Mouse (Mus musculus) cerebellum, adult 18-20 months (tissue): ENCODE results near the gene Efcab6.

ENCODE experiments used
- DNase-seq, 2 experiments: peaks; one replicate each; pipeline ENCODE4 v3.0.0; 2021

Efcab6 gene

DNA sequence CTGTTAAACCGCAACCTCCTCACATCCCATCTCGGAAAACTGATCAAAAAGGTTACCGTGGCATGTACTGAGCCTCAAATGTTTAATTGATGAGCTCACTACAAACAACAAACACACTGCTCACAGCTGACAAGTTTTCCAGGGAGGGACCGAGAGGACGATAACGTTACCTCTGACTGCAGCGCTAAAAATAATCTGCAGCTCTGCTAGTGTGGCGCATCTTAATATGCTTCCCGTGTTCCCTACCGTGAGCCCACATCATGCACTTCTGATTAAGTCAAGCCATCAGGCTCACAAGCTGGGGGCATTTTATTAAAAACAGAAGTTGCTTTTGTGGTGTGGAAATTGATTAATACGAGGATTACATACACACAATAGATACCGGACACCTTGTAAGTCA, 97.4 kb downstream of the Efcab6 start:
- no peak for DNase-seq

DNA sequence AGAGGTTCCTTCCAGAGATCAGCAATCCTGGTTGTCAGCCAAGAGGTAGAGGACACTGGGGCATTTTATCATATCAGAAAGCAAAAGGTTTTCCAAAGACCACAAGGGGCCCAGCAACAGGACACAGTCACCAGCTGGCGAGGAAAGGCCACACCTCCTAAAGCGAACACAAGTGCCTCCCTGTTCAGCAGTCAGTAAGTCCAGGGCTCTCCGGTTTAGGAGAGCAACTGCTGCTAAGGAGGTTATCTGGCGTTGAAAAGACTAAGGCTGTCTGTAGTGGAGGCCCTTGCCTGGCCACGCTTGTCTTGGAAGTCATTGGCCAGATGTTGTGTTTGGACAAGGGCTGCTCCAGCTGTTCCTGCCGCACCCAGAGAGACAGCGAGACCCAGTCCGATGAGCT, 100.1 kb downstream of the Efcab6 start:
- no peak for DNase-seq

DNA sequence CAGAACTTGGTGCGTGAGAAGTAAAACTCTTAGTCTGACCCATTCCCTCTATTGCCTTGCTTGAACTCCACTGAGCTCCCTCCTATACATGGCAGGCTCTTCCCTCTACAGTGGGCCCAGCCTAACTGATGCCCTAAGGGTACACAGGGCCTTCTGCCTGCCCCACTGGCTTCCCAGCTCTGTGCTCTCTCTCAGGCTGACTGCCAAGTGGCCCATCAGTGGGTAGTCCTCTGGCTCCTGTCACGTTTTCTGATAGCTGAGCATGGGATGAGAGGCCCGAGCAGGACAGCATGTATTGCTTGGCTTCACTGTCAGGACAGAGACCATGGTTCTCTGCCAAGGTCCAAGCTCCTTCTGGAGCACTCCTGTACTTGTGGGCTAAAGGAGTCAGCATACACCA, 106.8 kb downstream of the Efcab6 start:
- no peak for DNase-seq

DNA sequence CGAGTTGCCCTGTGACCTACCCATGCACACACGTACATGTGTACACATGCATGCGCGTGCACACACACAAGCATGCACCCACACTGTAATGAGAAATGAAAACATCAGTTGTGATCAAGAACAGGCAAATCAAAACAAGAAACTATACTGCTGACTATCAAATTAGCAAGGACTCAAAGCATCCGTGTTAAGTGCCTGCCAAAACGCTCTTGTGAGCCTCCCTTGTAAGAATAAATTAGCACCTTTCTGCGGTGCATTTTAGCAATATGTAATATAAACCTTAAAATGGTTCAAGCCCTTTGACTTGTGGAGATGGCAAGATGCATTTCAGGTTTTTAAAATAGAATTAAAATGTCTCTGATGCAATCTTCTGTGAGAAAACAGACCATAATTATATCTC, 108.2 kb downstream of the Efcab6 start:
- DNase-seq = no peak

DNA sequence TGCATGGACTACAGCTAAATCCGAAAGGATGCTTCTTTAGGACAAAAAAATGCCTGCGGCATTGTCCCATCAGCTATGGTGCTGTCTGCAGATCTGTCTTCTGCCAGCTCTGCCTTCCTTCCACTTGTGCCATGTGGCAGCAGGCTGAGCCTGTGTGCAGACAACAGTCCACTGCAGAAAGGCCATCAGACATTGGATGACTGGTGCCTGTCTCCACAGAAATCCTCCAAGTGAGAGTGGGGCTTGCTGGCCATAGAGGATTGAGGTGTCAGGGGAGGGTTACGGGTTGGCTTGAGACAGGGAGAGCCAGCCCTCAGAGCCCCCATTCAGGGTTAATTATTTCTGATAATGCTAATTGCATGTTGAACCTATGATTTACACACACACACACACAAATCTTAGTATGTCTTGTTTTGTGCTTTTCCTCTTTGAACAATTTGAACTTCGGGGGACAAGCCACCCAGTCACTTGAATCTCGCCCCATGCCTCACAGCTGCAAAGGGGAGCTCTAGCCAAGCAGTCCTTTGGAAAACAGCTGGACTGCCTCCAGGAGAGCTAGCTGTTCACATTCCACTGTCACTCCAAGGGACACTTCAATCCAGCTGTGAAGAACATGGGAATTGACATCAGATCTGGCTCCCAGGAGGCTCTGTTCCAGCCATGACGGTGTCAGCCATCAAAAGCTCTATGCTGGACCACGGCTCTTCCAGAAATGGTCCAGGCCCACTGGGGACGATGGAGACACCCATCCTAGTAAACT, 109.1 kb downstream of the Efcab6 start:
- DNase-seq = no peak

DNA sequence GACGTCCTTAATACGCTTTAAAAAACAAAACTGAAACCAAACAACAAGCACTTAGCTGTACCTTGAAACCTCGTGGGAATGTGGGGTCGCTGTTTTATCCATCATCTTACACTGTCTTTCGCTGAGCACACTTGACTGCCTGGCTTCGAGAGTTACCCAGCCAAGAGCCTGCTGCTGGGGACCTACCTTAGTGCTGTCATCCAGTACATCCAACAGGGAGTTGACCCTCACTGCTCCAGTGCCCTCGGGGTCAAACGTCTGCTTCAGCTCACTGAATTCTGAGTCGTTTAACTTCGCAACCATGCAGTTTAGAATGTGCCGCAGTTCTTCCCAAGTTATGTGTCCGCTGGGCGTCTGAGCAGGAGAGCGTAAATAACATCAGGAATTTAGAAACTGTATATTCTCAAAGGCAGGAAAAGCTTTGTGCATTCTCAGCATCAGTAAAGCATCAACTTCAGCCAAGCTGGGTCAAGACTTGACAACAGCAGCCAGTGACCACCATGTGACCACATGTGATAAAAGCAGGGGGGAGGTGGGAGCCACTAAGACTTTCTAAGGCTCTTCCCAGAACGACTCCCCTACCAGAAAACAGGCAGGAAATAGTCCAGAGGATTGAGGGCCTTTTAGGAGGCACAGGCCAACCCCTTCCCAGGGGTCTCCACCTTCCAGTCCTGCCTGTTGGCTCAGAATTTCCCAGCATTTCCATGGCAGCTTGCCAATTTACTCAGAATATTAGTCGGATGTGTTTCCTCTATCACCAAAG, 115.3 kb downstream of the Efcab6 start:
- no peak for DNase-seq

DNA sequence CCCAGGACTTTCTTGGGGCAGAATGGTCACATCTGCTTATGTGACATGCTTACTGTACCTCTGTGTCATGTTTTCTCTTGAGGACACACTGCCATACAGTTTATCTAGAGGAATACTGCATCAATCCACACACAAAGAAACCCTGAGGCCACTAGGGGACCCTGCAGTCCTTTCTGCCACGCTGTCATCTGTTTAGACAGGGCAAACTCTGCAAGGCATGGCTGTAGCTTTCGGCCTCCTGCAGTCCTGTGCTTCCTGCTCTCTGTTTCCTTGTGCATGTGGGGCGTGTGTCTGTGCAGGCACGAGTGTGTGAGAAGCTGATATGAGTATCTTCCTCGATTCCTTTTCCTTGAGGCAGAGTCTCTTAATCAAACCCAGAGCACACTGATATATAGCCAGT, 125.5 kb downstream of the Efcab6 start:
- no peak for DNase-seq

DNA sequence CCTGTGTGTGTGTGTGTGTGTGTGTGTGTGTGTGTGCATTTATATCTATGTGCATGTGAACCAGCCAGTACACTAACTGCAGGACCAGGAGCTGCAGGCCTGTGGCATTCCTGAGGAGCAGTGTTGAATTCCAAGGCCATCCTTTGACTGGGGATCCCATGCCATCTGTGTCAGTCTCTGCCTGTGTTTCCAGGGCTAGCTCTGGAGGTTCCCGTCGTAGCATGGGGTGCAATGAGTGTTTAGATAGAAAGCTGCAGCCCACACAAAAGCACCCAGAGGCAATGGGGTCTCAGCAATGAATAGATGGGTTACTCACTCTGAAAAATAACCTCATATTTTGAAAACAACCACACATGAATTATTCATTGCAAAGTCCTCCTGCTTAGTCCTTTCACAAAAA, 126.7 kb downstream of the Efcab6 start:
- DNase-seq = no peak

DNA sequence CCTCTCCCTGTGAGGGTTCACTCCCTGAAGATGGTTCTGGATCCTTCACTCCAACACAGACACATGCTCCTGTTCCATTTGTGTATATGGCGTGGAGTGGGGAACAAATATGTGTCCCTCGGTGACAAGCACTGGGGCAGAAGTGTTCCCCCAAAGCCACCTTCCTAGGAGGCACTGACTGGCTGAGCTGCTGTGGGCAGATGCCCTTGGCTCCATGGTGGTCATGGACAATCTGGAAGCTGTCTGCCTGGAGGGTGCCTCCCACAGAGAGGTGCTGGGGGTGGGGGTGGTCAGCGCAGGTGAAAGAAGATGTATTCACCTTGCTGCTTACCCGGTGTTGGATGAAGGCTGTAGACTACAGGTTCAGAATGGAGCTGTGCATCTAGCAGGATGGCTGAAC, 128.7 kb downstream of the Efcab6 start:
- DNase-seq = no peak

DNA sequence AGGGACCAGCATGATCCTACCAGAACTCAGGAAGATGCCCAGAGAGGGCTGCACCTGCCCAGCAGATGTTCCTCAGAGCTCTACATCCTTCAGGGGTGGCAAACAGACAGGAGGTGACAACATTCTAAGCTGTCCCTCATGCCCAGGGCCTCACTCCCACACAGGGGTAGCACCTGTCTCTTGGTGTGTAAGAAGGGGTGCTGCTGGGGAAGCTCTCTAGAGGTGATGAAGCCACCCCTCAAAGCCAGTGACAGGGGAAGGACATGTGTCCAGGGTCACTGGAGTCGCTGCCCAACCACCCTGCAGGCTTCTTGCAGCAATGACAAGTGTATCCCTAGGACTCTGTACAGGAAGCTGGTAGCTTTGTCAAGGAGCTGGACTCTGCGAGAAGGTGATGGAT, 130.4 kb downstream of the Efcab6 start:
- no peak for DNase-seq

DNA sequence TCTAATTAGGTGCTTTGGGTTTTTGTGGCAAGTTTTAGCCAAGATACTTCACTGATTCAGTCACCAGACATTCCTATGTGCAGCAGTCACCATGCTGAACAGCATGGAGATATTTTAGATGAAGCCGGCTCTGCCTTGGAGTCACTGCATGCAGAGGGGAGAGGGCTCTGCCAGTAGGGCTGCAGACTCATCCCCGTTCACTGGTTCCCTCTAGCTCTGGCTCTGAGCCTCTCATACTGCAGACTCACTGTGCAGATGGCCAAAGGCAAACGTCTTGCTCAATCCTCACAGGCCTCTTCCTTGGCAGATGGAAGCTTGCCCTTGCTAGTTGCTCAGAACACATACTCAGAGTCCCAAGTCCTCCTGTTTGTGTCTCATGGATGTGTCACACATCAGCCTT, 139.8 kb downstream of the Efcab6 start:
- DNase-seq = no peak

DNA sequence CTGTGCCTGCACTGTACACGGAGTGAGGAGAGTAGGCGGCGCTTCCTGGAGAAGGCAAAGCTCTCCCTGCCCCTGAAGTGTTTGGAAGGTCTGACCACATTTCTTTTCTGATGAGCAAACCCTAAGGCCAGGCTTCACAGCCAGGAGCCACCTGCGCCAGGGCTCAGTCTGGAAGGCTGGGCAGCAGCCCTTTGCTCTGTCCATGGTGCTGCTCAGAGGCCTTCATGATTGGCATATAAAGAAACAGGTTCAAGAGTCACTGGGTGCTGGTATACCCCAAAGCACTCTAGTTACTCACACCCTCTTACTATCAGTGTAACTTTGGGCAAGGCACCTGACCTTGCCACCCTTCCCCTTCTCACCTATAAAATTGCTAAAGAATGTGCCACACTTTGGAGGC, 140.5 kb downstream of the Efcab6 start:
- no peak for DNase-seq

DNA sequence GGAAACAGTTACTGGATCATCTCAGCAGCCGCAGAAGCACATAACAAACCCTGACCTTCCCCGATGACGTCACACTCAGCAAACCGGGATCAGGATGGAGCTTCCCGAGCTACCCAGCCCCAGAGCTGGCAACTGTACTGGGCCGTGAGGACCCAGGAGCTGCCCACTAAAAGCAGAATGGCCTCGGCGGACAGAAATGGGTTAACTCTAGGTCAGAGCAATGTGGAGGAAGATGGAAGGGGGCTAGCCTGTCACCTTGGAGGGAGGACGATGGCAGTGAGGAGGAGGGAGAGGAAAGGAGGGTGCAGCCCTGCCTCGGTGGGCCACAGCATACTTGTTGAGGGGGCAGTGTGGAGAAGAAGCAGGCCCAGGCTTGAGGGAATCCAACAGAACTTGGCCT, 149.8 kb downstream of the Efcab6 start:
- no peak for DNase-seq

DNA sequence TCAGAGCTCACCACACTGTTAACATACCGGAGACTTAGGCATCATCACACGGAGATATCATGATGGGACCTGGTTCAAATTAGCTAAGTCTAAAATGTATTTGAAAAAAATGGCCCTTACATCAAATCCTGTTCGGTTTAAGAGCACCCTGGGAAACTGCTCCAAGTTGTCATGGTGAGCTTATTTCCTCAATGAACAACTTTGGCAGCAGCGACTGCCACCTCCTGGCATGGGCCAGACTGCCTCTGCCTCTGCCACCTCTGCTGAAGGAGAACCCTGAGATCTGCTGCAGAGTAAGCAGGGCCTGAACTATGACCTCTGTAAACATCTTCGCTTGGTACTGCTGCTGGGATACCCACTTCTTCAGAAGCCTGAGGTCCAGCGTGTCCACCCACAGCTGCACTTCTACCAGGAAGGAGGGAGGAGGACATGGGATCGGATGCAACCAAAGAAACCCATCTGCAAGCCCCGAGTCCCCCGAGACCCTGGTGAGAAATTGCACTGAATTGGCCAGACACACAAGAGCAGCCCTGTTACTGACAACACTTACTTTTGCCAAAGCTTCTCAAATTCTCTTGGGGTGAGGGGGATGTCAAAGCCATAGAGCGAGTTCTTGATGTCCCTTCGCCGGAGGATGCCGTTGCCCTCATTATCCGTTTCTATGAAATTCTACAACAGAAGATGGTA, 152.0 kb downstream of the Efcab6 start:
- DNase-seq = no peak

DNA sequence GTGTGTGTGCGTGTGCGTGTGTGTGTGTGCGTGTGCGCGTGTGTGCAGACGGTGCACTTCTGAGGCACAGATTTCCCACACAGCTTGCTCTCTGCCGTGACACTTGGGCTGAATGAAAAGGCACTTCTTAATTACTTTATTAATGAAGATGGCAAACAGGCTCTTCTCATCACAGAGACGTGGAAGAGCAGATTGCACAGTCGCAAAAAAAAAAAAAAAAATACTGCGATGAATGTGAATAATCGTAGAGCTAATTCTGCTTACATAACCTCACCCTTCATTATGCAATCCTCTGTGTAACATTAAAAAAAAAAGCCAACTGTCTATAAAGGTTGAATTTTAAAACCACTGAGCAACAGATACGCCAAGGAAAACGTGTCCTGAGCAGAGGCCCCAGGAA, 158.7 kb downstream of the Efcab6 start:
- no peak for DNase-seq

DNA sequence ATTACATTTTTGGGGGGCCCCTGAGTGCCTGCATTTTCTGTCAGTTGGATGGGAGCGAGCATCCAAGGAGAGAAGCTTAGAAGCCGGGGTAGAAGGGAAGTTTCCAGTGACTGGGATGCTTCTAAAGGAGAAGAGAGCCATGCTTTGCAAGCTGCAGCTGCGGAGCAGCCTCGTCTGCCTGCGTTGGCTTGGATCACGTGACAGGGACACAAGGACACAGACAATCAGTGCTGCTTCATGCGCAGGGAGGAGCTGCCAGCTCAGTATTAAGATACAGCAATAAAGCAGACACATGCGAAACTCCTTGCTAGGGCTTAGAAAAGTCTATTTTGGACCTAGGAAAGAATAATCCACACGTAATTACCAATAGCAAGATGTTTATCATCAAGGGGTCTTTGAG, 167.9 kb downstream of the Efcab6 start:
- no peak for DNase-seq

DNA sequence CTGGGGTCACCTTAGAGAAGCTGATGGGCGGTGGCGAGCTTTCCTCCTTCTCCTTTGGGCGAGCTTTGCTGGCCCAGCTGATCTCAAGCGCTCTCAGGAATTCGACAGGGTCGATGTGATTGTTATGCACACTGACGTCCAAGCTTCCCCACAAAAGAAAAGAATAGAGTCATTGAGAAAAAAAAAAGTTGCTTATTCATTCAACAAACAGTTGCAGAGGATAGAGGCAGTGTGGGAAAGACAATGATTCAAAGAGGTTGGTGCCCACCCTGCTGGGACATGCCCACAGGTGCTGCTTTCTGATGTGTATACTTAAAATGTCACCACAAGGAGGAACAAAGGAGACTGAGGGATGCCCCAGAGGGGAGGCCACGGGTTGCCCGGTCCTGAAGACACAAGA, 169.2 kb downstream of the Efcab6 start:
- no peak for DNase-seq

DNA sequence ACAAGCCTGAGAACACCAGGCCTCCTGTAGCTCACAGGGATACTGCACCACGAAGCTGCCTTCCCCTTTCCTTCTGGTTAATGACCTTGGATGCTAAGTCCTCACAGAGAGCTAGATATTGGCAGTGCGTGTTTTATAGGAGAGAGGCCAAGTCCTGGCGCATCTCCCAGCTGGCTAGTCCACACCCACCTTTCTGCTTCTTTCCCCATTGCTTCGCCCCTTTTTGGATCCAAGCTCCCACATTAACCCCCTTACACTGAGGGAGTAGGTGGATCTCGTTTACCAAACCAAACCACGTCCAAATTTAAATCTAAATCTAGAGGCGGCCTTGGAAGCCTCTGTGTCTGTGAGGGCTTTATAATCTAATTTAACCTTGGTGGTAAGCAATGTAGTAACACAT, 170.9 kb downstream of the Efcab6 start:
- DNase-seq = no peak

DNA sequence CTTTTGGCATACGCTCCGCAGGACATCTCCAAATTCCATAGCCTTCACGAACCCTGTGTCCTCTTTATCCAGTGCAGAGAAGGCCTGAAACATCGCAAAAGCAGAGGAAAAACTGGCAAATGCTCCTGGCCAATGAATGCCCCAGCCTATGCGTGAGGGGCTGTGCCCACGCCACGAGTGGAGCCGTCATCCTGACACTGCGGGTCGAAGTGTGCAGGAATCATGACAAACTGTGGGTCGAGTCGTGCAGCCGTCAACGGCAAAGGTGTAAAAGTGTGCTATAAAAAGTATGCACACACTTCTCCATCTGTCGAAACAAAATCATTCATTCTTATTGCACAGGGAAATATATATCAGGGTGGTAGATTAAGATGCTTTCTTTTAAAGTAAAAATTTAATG, 172.3 kb downstream of the Efcab6 start:
- DNase-seq = no peak

DNA sequence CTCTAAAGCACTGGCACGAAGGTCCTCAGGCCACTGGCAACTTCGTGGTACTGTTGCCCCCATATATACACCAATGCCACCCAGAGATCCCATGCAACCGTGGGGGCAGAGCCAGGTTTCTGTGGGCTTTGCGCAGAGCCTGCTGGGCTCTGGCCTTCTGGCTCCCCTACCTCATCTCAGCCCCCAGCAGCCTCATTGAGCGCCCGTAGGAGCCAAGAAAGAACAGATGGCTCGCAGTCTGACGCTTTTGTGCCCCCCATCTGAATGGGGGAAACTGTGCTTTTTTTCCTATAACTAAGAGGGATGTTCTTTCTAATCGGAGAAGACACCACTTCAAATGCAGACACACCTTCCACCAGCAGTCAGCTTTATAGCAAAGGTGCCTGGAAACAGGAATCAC, 180.9 kb downstream of the Efcab6 start:
- no peak for DNase-seq

DNA sequence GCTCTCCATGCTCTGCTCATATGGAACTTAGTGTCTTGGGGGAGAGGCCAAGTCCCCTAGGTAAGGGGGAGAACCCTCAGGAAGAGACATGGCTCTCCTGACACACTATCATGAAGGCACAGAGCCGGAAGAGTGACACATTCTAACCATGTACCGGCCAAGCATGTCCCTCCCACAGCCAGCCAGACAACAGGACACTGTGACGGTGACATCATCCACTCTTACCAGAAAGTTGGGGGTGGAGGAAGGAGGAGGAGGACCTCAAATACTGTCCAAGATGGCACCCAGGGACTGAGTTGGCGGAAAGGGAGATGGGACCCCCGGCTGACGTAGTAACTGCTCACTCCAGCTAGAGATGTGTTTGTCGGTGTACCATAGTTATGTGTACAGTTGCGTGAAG, 181.4 kb downstream of the Efcab6 start:
- DNase-seq = no peak

DNA sequence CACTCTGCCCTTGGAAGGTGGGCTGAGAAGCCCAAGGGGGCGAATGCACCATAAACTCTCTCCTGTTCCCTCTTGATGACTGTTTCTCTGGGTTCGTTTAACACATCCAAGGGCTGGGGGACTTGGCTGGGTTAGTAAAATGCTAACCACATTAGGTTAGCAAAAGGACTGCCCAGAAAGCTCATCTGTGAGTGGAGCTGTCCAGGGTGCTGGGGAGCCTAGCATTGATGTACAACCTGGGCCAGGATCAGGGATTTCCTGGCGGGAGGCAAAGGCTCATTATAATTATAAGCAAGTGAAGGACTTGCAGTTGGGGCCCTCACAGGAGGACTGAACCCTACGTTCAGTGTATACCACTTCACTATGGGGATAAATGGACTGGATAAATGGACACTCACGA, 185.3 kb downstream of the Efcab6 start:
- DNase-seq = no peak

DNA sequence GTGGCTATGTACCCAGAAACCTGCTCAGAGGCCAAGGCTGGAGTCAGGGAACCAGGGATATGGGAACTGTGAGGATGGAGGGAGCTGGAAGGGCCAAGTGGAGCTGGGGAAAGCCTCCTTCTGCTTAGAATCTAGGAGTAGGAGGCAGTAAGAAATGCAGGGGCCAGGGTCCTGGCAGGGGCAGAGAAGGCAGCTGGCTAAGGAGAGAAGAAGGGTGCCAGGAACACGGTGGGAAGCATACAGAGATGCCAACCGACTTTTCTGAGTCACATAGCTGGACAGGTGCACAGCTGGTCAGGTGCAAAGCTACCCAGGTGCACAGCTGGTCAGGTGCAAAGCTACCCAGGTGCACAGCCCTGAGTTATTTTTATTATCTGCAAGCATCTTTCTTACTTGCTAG, 187.3 kb downstream of the Efcab6 start:
- DNase-seq = no peak
